Mouse (Mus musculus) forebrain, embryonic 16.5 days (tissue): ENCODE results near the gene Cox6a2. TPM values are rescaled to one million over a fixed set of nuclear protein-coding genes. Genes with fewer than 3 reads are reported as not detected.

Source experiments
- ATAC-seq: fragments of 200-750 bp; cut with Nextera tagmentation; 2 replicates; pipeline ENCODE4 v1.8.0; 2017; ENCODE audit warnings: mild to moderate bottlenecking, moderate library complexity
- H3K27ac ChIP-seq: fragments of 300-500 bp; sonication (generic); 2 replicates; pipeline ENCODE4 v1.5.1; 2014; ENCODE audit warnings: low read length, control low read depth
- H3K27me3 ChIP-seq: fragments of 300-500 bp; sonication (generic); replicated peaks from 2 replicates; pipeline ENCODE4 v1.6.1; 2014; ENCODE audit warnings: low read length; ENCODE audit not compliant: control insufficient read depth, insufficient read depth
- H3K36me3 ChIP-seq: fragments of 300-500 bp; sonication (generic); 2 replicates; pipeline ENCODE4 v1.6.1; 2014; ENCODE audit not compliant: control insufficient read depth, insufficient read depth
- H3K4me1 ChIP-seq: fragments of 300-500 bp; sonication (generic); replicated peaks from 2 replicates; pipeline ENCODE4 v1.6.1; 2014; ENCODE audit warnings: low read length; ENCODE audit not compliant: control insufficient read depth, insufficient read depth
- H3K4me2 ChIP-seq: fragments of 300-500 bp; sonication (generic); 2 replicates; pipeline ENCODE4 v1.6.1; 2014; ENCODE audit warnings: mild to moderate bottlenecking, low read length, control low read depth
- H3K4me3 ChIP-seq: fragments of 300-500 bp; sonication (generic); replicated peaks from 2 replicates; pipeline ENCODE4 v1.5.1; 2014; ENCODE audit warnings: mild to moderate bottlenecking, low read length, control low read depth
- H3K9ac ChIP-seq: fragments of 300-500 bp; sonication (generic); replicated peaks from 2 replicates; pipeline ENCODE4 v1.6.1; 2014; ENCODE audit warnings: low read depth, low read length, control low read depth
- H3K9me3 ChIP-seq: fragments of 300-500 bp; sonication (generic); 2 replicates; pipeline ENCODE4 v1.6.1; 2016; ENCODE audit warnings: low read length; ENCODE audit not compliant: control insufficient read depth
- WGBS: fragments of 180-500 bp; shearing (Covaris S2); extraction: QIAGEN DNeasy Blood & Tissue Kit; methylation state at CpG from one replicate; pipeline ENCODE4 v1.1.7; 2014; 5-methylcytosine and 5-hydroxymethylcytosine counted together
- polyA plus RNA-seq: library from polyadenylated mRNA; unstranded; fragments of >200 nt; fragmentation: Nextera tagmentation; extraction: Ambion mirVana; gene quantifications from 2 replicates; pipeline ENCODE4 v1.2.1, GENCODE M21; 2015

Cox6a2 gene
- polyA plus RNA-seq, 1 experiment from 2014 or later: not detected

DNA sequence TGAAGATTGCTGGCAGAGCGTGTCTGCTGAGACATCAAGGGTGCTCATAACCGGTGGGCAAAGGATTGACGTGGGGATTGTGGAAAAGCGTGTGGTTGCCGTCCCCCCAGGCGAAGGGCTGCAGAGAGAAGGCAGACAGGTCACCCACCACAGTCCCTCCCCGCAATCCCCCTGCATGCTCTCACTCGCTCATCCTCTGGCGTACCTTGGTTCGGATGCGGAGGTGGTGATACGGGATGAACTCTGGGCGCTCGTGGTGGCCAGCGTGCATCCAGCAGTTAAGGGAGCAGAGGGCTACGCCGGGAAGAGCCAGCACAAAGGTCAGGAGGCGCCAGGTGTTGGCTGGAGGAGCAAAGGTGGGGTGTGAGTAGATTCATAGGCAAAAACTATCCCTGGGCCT is 492 bp downstream of the Cox6a2 start:
- Histone ChIP-seq H3K9me3 (no peaks in the 10 kb centered on the region), H3K27ac (no peak overlapping the region), H3K4me2 (no peak overlapping the region), H3K4me1 (no peaks in the 10 kb centered on the region), H3K4me3 (no peak overlapping the region), H3K27me3 (no peaks in the 10 kb centered on the region), H3K9ac (no peak overlapping the region), H3K36me3 (no peaks in the 10 kb centered on the region)
- no peak for ATAC-seq
- 89% methylated on average over 18 of the region's 18 CpGs for WGBS

DNA sequence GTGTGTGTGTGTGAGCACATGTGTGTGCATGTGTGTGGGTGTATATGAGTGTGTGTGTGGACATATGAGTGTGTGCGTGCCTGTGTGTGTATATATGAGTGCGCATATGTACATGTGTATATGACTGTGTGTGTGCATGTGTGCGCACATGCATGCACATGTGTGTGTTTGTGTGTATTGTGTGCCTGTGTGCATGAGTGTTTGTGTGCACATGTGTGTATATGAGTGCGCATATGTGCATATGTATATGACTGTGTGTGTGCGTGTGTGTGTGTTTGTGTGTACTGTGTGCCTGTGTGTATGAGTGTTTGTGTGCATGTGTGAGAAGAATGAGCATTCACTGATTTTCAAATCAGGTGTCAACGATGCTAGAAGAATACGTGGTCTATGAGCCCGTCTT is 2.0 kb downstream of the Cox6a2 start:
- no peaks in the 10 kb centered on the region for H3K9me3 ChIP-seq
- no peaks in the 10 kb centered on the region for H3K36me3 ChIP-seq
- 83% methylated on average over 8 of the region's 8 CpGs for WGBS
- no peaks in the 10 kb centered on the region for H3K4me1 ChIP-seq
- H3K4me2 ChIP-seq: no peak overlapping the region
- H3K27ac ChIP-seq: no peak overlapping the region
- ATAC-seq: no peak
- H3K9ac ChIP-seq: no peak overlapping the region
- H3K27me3 ChIP-seq: no peaks in the 10 kb centered on the region
- H3K4me3 ChIP-seq: no peak overlapping the region

DNA sequence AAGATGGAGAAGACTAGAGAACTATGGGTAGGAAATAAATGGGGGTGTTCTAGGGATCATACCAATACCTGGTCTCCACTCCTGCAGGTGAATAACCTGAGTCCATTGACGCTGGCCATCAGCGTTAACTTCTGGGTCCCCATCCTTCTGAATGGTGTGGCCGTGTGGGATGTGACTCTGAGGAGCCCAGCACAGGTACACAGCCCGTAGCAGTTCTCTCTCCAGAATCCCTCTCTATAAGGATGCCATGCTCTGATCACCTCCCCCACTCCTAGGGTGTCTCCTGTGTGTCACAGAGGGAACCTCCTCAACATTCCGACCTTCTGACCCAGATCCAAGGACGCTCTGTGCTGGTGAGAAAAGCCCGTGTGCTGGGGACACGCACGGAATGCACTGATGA is 3.1 kb downstream of the Cox6a2 start:
- no peaks in the 10 kb centered on the region for H3K27me3 ChIP-seq
- 82% methylated on average over 9 of the region's 9 CpGs for WGBS
- H3K9me3 ChIP-seq: no peaks in the 10 kb centered on the region
- no peak overlapping the region for H3K4me3 ChIP-seq
- H3K36me3 ChIP-seq: no peaks in the 10 kb centered on the region
- H3K4me1 ChIP-seq: no peaks in the 10 kb centered on the region
- no peak for ATAC-seq
- no peak overlapping the region for H3K9ac ChIP-seq
- H3K27ac ChIP-seq: no peak overlapping the region
- no peak overlapping the region for H3K4me2 ChIP-seq

DNA sequence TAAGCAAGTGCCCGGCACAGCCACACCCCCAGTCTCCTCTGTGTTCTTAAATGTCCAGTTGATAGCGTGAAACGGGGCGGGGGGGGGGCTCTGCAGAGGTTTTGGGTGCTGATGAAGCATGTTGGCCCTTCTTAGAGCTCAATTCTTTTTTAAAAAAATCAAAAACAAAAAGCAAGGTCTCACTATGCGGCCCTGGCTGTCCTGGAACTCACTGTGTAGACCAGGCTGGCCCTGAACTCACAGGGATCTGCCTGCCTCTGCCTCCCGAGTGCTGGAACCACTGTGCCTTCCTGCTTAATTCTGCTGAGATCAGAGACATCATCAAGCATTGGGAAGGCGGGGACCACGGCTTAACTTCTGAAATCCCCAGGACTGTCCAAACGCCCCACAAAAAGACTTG is 4.6 kb downstream of the Cox6a2 start:
- no peak overlapping the region for H3K9ac ChIP-seq
- WGBS: 87% methylated on average over 9 of the region's 9 CpGs
- H3K4me3 ChIP-seq: no peak overlapping the region
- no peaks in the 10 kb centered on the region for H3K9me3 ChIP-seq
- no peak overlapping the region for H3K27ac ChIP-seq
- ATAC-seq: no peak
- H3K4me2 ChIP-seq: no peak overlapping the region
- H3K36me3 ChIP-seq: no peaks in the 10 kb centered on the region
- H3K4me1 ChIP-seq: no peaks in the 10 kb centered on the region
- H3K27me3 ChIP-seq: no peaks in the 10 kb centered on the region

DNA sequence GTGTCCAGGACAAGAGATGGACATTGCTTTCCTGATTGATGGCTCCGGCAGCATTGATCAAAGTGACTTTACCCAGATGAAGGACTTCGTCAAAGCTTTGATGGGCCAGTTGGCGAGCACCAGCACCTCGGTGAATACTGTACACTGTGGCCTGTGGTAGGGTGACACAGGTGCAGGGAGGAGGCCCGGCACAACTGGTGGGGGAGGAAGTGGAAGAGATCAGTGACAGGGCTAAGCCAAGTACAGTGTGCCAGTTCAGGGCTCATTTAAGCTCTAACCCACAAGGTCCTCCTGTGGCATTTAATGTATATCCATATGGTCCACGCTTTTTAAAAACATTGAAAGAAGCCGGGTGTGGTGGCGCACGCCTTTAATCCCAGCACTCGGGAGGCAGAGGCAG is 24.5 kb downstream of the Cox6a2 start:
- WGBS: 91% methylated on average over 10 of the region's 10 CpGs
- no peaks in the 10 kb centered on the region for H3K9me3 ChIP-seq
- no peak for ATAC-seq
- no peaks in the 10 kb centered on the region for H3K27me3 ChIP-seq
- no peak overlapping the region for H3K4me3 ChIP-seq
- no peaks in the 10 kb centered on the region for H3K4me1 ChIP-seq
- H3K27ac ChIP-seq: no peak overlapping the region
- H3K36me3 ChIP-seq: no peaks in the 10 kb centered on the region
- H3K9ac ChIP-seq: no peak overlapping the region
- no peak overlapping the region for H3K4me2 ChIP-seq

DNA sequence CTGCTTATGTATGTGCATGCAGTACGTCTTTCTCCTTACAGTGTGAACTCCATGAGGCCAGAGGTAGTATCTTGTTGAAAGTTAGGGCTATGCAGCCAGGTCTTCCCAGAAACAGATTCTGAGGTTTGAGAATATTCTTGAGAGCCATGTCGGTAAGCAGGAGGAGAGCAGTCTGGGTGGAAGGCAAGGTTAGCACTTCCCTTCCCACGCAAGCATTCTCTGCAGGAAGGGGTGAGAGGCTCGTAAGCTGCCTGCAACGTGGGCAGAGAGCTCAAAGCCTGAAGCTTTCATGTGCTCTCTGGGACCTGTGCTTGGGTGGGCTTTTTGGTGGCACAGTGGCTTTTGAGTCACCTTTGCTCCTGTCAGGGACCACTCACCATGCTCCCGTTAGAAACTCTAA is 25.6 kb downstream of the Cox6a2 start:
- 76% methylated on average over 6 of the region's 6 CpGs for WGBS
- no peaks in the 10 kb centered on the region for H3K27me3 ChIP-seq
- H3K4me2 ChIP-seq: no peak overlapping the region
- no peak for ATAC-seq
- no peak overlapping the region for H3K27ac ChIP-seq
- H3K9me3 ChIP-seq: no peaks in the 10 kb centered on the region
- H3K4me3 ChIP-seq: no peak overlapping the region
- no peaks in the 10 kb centered on the region for H3K36me3 ChIP-seq
- no peaks in the 10 kb centered on the region for H3K4me1 ChIP-seq
- H3K9ac ChIP-seq: no peak overlapping the region

DNA sequence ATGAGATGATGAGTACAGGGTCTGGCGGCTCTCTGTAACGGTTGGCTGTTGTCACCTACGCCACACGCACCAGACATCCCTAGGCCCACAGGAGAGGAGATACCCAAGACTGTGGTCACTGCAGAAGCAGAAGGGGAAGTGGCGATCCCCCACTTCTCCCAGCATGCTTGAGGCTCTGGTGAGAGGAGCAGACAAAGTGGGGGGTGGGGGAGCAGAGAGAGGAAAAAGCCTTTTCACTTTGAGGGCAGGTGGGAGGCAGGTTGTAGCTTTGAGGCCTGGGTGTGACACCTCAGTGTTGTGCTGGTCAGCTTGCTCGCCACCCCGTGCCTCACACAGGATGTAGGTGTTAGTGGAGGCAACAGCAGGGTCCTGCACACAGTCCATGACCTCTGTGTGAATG is 26.1 kb downstream of the Cox6a2 start:
- Histone ChIP-seq H3K9ac (no peak overlapping the region), H3K4me1 (no peaks in the 10 kb centered on the region), H3K4me2 (no peak overlapping the region), H3K27me3 (no peaks in the 10 kb centered on the region), H3K27ac (no peak overlapping the region), H3K36me3 (no peaks in the 10 kb centered on the region), H3K4me3 (no peak overlapping the region), H3K9me3 (no peaks in the 10 kb centered on the region)
- 85% methylated on average over 7 of the region's 7 CpGs for WGBS
- ATAC-seq: no peak

DNA sequence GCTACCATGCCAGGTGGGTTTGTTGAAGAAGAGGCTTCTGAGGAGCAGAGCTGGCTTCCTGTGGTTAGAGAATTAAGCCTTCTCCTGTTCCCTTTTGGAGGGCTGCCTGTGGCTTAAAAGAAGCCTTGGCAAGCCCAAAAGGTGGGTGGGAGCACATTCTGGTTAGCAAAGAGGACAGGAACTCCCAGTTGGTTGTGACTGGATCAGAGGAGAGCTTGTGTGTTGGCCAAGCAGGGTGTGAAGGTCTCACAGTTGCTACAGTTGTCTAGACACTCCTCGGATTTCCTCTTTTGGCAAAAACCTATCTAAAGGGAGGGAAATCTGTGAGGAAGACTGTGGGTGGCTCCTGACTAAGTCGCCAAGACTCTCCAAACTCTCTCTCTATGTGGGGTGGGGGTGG is 27.8 kb downstream of the Cox6a2 start:
- Histone ChIP-seq H3K27me3 (no peaks in the 10 kb centered on the region), H3K9ac (no peak overlapping the region), H3K4me2 (no peak overlapping the region), H3K36me3 (no peaks in the 10 kb centered on the region), H3K9me3 (no peaks in the 10 kb centered on the region), H3K4me1 (no peaks in the 10 kb centered on the region), H3K27ac (no peak overlapping the region), H3K4me3 (no peak overlapping the region)
- WGBS: 74% methylated on average over 2 of the region's 2 CpGs
- no peak for ATAC-seq

DNA sequence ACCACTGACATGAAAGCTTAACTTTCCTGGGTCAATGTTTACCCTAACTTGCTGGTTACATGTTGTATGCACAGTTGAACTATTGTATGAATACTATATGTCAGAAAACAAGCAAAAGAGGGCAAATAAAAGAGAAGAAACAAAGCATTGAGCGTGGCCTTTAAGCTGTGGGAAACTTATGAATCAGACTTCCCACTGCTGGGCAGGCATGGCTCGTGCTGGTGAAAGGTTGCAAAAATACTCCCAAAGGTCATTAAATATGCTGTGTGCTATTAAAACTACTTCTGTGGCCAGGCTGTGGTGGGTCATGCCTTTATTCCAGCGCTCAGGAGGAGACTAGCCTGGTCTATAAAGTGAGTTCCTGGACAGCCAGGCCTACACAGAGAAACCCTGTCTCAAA is 36.2 kb downstream of the Cox6a2 start:
- H3K4me3 ChIP-seq: no peak overlapping the region
- no peaks in the 10 kb centered on the region for H3K27me3 ChIP-seq
- no peaks in the 10 kb centered on the region for H3K4me1 ChIP-seq
- H3K36me3 ChIP-seq: no peaks in the 10 kb centered on the region
- H3K27ac ChIP-seq: no peak overlapping the region
- no peak overlapping the region for H3K9ac ChIP-seq
- H3K9me3 ChIP-seq: no peaks in the 10 kb centered on the region
- WGBS: 66% methylated on average over 3 of the region's 3 CpGs
- ATAC-seq: no peak
- H3K4me2 ChIP-seq: no peak overlapping the region

DNA sequence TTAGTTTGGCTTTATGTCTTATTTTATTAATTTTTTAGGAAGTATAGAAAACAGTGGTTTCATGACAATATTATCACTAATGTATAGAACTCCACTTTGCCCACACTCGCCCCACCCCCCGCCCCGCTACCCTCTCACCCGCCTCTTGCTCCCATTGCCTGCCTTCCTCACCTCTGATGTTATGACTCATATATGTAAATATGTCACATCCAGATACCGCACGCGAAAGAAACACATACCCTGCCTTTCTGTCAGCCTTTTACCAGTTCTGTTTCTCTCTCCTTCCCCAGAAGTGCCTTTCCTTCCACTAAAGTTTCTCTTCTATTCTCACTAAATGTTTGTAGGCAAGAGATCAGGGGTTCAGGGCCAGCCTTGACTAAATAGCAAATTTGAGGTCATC is 39.8 kb downstream of the Cox6a2 start:
- H3K4me3 ChIP-seq: no peak overlapping the region
- WGBS: 96% methylated on average over 7 of the region's 7 CpGs
- no peaks in the 10 kb centered on the region for H3K27me3 ChIP-seq
- H3K9me3 ChIP-seq: no peaks in the 10 kb centered on the region
- no peak for ATAC-seq
- no peaks in the 10 kb centered on the region for H3K36me3 ChIP-seq
- no peak overlapping the region for H3K9ac ChIP-seq
- H3K4me1 ChIP-seq: no peaks in the 10 kb centered on the region
- H3K27ac ChIP-seq: no peak overlapping the region
- no peak overlapping the region for H3K4me2 ChIP-seq
